Mouse (Mus musculus): ENCODE results near the gene Grin3b. TPM values are rescaled to one million over a fixed set of nuclear protein-coding genes. Genes with fewer than 3 reads are reported as not detected.
A peak's percentile ranks its signal among the peaks of the same experiment; 100 is the strongest.

Grin3b gene
- polyA plus RNA-seq, 1 experiment: not detected

DNA sequence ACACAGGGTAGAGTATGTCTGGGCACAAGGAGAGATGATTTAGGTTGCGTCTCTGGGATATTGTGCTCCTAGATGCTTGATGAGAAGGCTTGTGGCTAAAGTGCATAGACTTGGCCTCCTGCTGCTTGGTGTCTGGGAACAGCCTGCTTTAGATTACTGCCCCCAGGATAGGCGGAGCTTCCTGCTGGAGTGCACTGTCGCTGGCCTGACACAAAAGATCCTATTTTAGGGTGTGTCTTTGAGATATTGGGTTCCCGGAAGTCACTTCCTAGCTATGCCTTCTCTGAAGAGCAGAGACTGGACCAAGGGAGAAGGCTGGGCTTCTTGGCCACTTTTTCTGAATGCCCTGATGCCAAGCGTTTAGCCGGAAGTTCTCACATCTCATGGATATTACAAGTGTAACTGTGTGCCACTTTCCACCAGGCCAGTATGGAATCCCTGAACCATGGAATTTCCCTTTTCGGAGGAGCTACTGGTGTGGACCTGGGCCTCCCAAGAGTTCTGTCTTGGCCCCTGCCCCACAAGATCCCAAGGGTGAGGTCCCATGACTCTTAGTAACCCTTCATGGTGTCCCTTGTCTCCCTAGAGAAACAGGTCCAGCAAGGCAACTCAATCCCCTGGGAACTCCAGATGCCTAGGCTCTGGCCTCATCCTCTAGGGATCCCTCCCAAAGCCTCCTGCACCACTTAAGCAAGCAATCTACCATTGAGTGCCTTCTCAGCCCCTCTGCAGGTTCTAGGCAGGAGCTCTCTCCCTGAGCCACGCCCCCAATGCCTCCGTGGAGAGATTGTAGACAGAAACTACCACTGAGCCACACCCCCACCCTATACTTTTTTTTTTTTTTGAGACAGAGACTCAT, 33.1 kb downstream of the Grin3b start:
- TF ChIP-seq POLR2A (IDR thresholded peaks at IDR 0.05; ENCODE audit: low read depth, low read length) (no peak), CTCF (IDR thresholded peaks at IDR 0.05; ENCODE audit: extremely low read depth, insufficient read length, insufficient replicate concordance, low read depth, low read length) (no peak)
- Histone ChIP-seq H3K27me3 (ENCODE audit: control insufficient read depth, insufficient read depth, low read length) (no peaks in the 10 kb centered on the region), H3K27ac (ENCODE audit: insufficient read depth, low read depth, low read length) (no peak overlapping the region), H3K36me3 (ENCODE audit: control insufficient read depth, insufficient read depth, low read length) (peaks cover 27% of the 10 kb centered on the region), H3K4me3 (ENCODE audit: low read depth, low read length) (no peak overlapping the region), H3K4me1 (ENCODE audit: control insufficient read depth, insufficient read depth, insufficient read length, low read length) (peaks cover 8% of the 10 kb centered on the region)
- 45% methylated on average over 9 of the region's 9 CpGs for WGBS

- Histone ChIP-seq H3K4me3 (ENCODE audit: low read depth, low read length) (no peak overlapping the region), H3K27me3 (ENCODE audit: control insufficient read depth, insufficient read depth, low read length) (no peaks in the 10 kb centered on the region), H3K27ac (ENCODE audit: insufficient read depth, low read depth, low read length) (no peak overlapping the region), H3K36me3 (ENCODE audit: control insufficient read depth, insufficient read depth, low read length) (peaks cover 32% of the 10 kb centered on the region), H3K4me1 (ENCODE audit: control insufficient read depth, insufficient read depth, insufficient read length, low read length) (peaks cover 8% of the 10 kb centered on the region)
- 85% methylated on average over 8 of the region's 8 CpGs for WGBS
- TF ChIP-seq POLR2A (IDR thresholded peaks at IDR 0.05; ENCODE audit: low read depth, low read length) (no peak), CTCF (IDR thresholded peaks at IDR 0.05; ENCODE audit: extremely low read depth, insufficient read length, insufficient replicate concordance, low read depth, low read length) (no peak)
Measured at GRCm38 (mm10) chr10:80004233-80004705, 33.8 kb downstream of the Grin3b start.

DNA sequence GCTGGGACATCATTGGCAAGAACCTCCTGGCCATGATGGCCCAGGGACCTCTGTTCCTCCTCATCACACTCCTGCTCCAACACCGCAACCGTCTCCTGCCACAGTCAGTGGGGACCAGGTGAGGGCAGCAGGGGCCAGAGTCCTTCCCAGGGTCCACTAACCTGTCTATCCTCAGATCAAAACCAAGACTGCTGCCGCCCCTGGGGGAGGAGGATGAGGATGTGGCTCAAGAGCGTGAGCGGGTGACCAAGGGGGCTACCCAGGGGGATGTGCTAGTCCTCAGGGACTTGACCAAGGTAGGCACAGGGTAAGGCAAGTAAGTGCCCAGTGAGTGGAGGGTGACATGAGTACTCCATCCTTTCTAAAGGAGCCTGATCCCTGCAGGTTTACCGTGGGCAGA, 41.2 kb downstream of the Grin3b start:
- WGBS: 90% methylated on average over 6 of the region's 6 CpGs
- peaks cover 32% of the 10 kb centered on the region for H3K36me3 ChIP-seq (ENCODE audit: control insufficient read depth, insufficient read depth, low read length)
- TF ChIP-seq POLR2A (IDR thresholded peaks at IDR 0.05; ENCODE audit: low read depth, low read length): no peak
- TF ChIP-seq CTCF (IDR thresholded peaks at IDR 0.05; ENCODE audit: extremely low read depth, insufficient read length, insufficient replicate concordance, low read depth, low read length): no peak
- H3K4me3 ChIP-seq (ENCODE audit: low read depth, low read length): no peak overlapping the region
- H3K27me3 ChIP-seq (ENCODE audit: control insufficient read depth, insufficient read depth, low read length): no peaks in the 10 kb centered on the region
- no peak overlapping the region for H3K27ac ChIP-seq (ENCODE audit: insufficient read depth, low read depth, low read length)
- H3K4me1 ChIP-seq (ENCODE audit: control insufficient read depth, insufficient read depth, insufficient read length, low read length): peaks cover 12% of the 10 kb centered on the region

DNA sequence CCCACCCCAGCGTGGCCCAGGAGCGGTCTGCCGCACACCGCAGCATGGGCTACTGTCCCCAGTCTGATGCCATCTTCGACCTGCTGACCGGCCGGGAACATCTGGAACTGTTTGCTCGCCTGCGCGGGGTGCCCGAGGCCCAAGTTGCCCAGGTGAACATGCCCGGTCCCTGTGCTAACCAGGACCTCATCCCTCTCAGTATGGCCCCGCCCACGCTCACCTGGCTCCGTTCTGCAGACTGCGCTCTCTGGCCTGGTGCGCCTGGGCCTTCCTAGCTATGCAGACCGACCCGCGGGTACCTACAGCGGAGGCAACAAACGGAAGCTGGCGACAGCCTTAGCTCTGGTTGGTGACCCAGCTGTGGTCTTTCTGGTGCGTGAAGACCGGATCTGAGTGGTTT, 43.1 kb downstream of the Grin3b start:
- TF ChIP-seq POLR2A (IDR thresholded peaks at IDR 0.05; ENCODE audit: low read depth, low read length): no peak
- no peaks in the 10 kb centered on the region for H3K27me3 ChIP-seq (ENCODE audit: control insufficient read depth, insufficient read depth, low read length)
- H3K4me3 ChIP-seq (ENCODE audit: low read depth, low read length): no peak overlapping the region
- 69% methylated on average over 25 of the region's 25 CpGs for WGBS
- peaks cover 16% of the 10 kb centered on the region for H3K4me1 ChIP-seq (ENCODE audit: control insufficient read depth, insufficient read depth, insufficient read length, low read length)
- no peak overlapping the region for H3K27ac ChIP-seq (ENCODE audit: insufficient read depth, low read depth, low read length)
- peaks cover 20% of the 10 kb centered on the region for H3K36me3 ChIP-seq (ENCODE audit: control insufficient read depth, insufficient read depth, low read length)

- Histone ChIP-seq H3K27me3 (ENCODE audit: control insufficient read depth, insufficient read depth, low read length) (no peaks in the 10 kb centered on the region), H3K27ac (ENCODE audit: insufficient read depth, low read depth, low read length) (no peak overlapping the region), H3K4me3 (ENCODE audit: low read depth, low read length) (no peak overlapping the region; the same call in 1 of the 2 replicates), H3K36me3 (ENCODE audit: control insufficient read depth, insufficient read depth, low read length) (peaks cover 14% of the 10 kb centered on the region), H3K4me1 (ENCODE audit: control insufficient read depth, insufficient read depth, insufficient read length, low read length) (peaks cover 19% of the 10 kb centered on the region)
- TF ChIP-seq CTCF (IDR thresholded peaks at IDR 0.05; ENCODE audit: extremely low read depth, insufficient read length, insufficient replicate concordance, low read depth, low read length): 0 out of 2 replicates have a peak, but pooled peaks have one; percentile 24
- TF ChIP-seq POLR2A (IDR thresholded peaks at IDR 0.05; ENCODE audit: low read depth, low read length): no peak
- WGBS: 25% methylated on average over 28 of the region's 28 CpGs
Measured at GRCm38 (mm10) chr10:80014484-80015290, 44.2 kb downstream of the Grin3b start.

DNA sequence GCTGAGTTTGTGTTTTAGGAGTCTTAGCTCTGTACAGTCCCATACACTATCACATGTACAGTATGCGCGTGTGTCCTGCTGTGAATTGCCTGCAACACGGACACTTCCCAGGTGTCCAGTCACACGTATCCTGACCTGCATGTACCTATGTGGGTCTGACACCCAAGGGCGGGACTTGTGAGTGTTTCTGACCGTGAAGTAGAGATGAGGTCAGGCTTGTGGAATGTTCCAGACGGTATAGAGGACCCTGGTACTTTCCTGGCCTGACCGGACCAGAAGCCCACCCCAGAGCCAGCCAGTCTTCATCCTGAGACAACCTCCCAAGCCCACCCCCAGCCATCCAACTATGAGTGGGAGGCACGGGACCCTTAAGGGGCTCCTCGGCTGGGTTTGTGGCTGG, 45.1 kb downstream of the Grin3b start:
- TF ChIP-seq CTCF (IDR thresholded peaks at IDR 0.05; ENCODE audit: extremely low read depth, insufficient read length, insufficient replicate concordance, low read depth, low read length) (no peak), POLR2A (IDR thresholded peaks at IDR 0.05; ENCODE audit: low read depth, low read length) (no peak)
- no peaks in the 10 kb centered on the region for H3K27me3 ChIP-seq (ENCODE audit: control insufficient read depth, insufficient read depth, low read length)
- H3K36me3 ChIP-seq (ENCODE audit: control insufficient read depth, insufficient read depth, low read length): peaks cover 13% of the 10 kb centered on the region
- no peak overlapping the region for H3K27ac ChIP-seq (ENCODE audit: insufficient read depth, low read depth, low read length)
- no peak overlapping the region for H3K4me3 ChIP-seq (ENCODE audit: low read depth, low read length)
- H3K4me1 ChIP-seq (ENCODE audit: control insufficient read depth, insufficient read depth, insufficient read length, low read length): peaks cover 19% of the 10 kb centered on the region
- 86% methylated on average over 10 of the region's 10 CpGs for WGBS

DNA sequence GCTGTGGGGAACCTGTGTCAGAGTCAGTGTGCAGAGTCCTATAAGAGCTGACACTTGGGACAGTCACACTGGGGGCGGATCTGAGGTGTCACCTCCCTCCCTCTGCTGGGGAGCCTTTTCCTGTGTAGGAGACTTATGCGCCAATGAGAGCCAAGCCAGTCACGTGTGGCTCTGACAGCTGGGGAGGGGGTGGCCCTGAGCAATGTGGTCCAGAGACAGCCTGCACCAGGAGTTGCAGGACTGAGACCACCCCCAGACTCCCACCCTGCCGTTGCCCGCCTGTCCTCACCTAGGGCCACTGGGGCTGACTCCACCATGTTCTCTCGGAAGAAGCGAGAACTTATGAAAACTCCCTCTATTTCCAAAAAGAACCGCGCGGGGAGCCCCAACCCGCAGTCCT, 46.0 kb downstream of the Grin3b start, which contains the start of gene Arhgap45:
Arhgap45 (plus strand) TSS at position 143 of the 400 bp plus-strand sequence.
- Histone ChIP-seq H3K27me3 (ENCODE audit: control insufficient read depth, insufficient read depth, low read length) (no peaks in the 10 kb centered on the region), H3K4me3 (ENCODE audit: low read depth, low read length) (peak within 1 kb of the TSS; percentile 69), H3K4me1 (ENCODE audit: control insufficient read depth, insufficient read depth, insufficient read length, low read length) (peaks cover 20% of the 10 kb centered on the region), H3K36me3 (ENCODE audit: control insufficient read depth, insufficient read depth, low read length) (peaks cover 5% of the 10 kb centered on the region; the same call in 1 of the 2 replicates), H3K27ac (ENCODE audit: insufficient read depth, low read depth, low read length) (peak within 1 kb of the TSS; percentile 93)
- no peak for TF ChIP-seq CTCF (IDR thresholded peaks at IDR 0.05; ENCODE audit: extremely low read depth, insufficient read length, insufficient replicate concordance, low read depth, low read length)
- no peak for TF ChIP-seq POLR2A (IDR thresholded peaks at IDR 0.05; ENCODE audit: low read depth, low read length)
- WGBS: 79% methylated on average over 11 of the region's 11 CpGs

Data from small intestine, adult 2 months (tissue).